Mouse (Mus musculus) embryonic facial prominence, embryonic 10.5 days (tissue): ENCODE results near the gene Kif16b. TPM values are rescaled to one million over a fixed set of nuclear protein-coding genes. Genes with fewer than 3 reads are reported as not detected.

Experiments
- DNase-seq: peaks from one replicate; pipeline ENCODE4 v3.0.0-alpha.2; 2017; ENCODE audit warnings: low spot score
- H3K27ac ChIP-seq: fragments of 300-500 bp; sonication (generic); replicated peaks from 2 replicates; pipeline ENCODE4 v1.5.1; 2016; ENCODE audit warnings: mild to moderate bottlenecking
- H3K27me3 ChIP-seq: fragments of 300-500 bp; sonication (generic); replicated peaks from 2 replicates; pipeline ENCODE4 v1.6.1; 2016; ENCODE audit warnings: low read depth, mild to moderate bottlenecking; ENCODE audit not compliant: poor library complexity, severe bottlenecking
- H3K36me3 ChIP-seq: fragments of 300-500 bp; sonication (generic); replicated peaks from 2 replicates; pipeline ENCODE4 v1.6.1; 2016; ENCODE audit warnings: mild to moderate bottlenecking, moderate library complexity
- H3K4me1 ChIP-seq: fragments of 300-500 bp; sonication (generic); 2 replicates; pipeline ENCODE4 v1.6.1; 2016
- H3K4me3 ChIP-seq: fragments of 300-500 bp; sonication (generic); 2 replicates; pipeline ENCODE4 v1.5.1; 2016; ENCODE audit warnings: mild to moderate bottlenecking, moderate library complexity
- H3K9me3 ChIP-seq: fragments of 300-500 bp; sonication (generic); 2 replicates; pipeline ENCODE4 v1.6.1; 2016; ENCODE audit warnings: mild to moderate bottlenecking
- WGBS: fragments of 180-500 bp; shearing (Covaris S2); methylation state at CpG from one replicate; pipeline ENCODE4 v1.1.7; 2016; 5-methylcytosine and 5-hydroxymethylcytosine counted together
- polyA plus RNA-seq: library from polyadenylated mRNA; unstranded; fragments of >200 nt; fragmentation: Nextera tagmentation; extraction: Ambion mirVana; gene quantifications from 2 replicates; pipeline ENCODE4 v1.2.1, GENCODE M21; 2016

Kif16b gene
- polyA plus RNA-seq, 1 experiment from 2014 or later: 8.9 TPM

GRCm38 (mm10) chr2:142891283-142891682 is 10.0 kb downstream of the Kif16b start:
- Histone ChIP-seq H3K9me3 (no peaks in the 10 kb centered on the region), H3K4me1 (peaks cover 11% of the 10 kb centered on the region), H3K27me3 (no peaks in the 10 kb centered on the region), H3K36me3 (no peaks in the 10 kb centered on the region), H3K4me3 (no peak overlapping the region), H3K27ac (no peak overlapping the region)
- WGBS: 80% methylated on average over 2 of the region's 2 CpGs
- DNase-seq: no peak

- Histone ChIP-seq H3K27me3 (no peaks in the 10 kb centered on the region), H3K9me3 (no peaks in the 10 kb centered on the region)
- no peak for DNase-seq
Observed at GRCm38 (mm10) chr2:142884456-142884855, 16.9 kb downstream of the Kif16b start.

DNA sequence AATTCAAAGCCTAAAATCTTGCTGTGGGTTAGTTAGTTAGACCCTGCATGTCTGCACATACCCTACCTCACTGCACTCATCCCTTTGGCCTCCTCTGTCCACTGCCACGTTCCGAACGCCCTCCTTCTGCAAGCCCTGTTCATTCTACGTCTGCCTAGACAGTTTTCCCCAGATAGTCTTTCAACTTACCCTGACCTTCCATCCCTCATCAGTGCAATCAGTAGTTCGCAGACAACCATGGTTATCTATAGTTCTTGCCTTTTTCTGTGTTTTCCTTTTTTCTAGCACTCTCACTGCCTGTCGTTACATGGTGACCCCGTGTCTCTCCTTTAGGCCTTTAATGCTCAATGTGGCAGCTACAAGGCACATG is 17.7 kb downstream of the Kif16b start:
- no peaks in the 10 kb centered on the region for H3K27me3 ChIP-seq
- no peak overlapping the region for H3K27ac ChIP-seq
- H3K4me1 ChIP-seq: peaks cover 43% of the 10 kb centered on the region
- no peak overlapping the region for H3K4me3 ChIP-seq
- no peaks in the 10 kb centered on the region for H3K9me3 ChIP-seq
- DNase-seq: no peak
- no peaks in the 10 kb centered on the region for H3K36me3 ChIP-seq
- WGBS: 83% methylated on average over 7 of the region's 7 CpGs

More at GRCm38 (mm10) chr2:142884456-142884855, 16.9 kb downstream of the Kif16b start:
- peaks cover 39% of the 10 kb centered on the region for H3K4me1 ChIP-seq
- H3K4me3 ChIP-seq: no peak overlapping the region
- H3K36me3 ChIP-seq: no peaks in the 10 kb centered on the region
- H3K27ac ChIP-seq: no peak overlapping the region
- WGBS: 92% methylated on average over 4 of the region's 4 CpGs

- peak overlapping the region; percentile 59 for H3K27ac ChIP-seq
Observed at GRCm38 (mm10) chr2:142882871-142883624, 18.3 kb downstream of the Kif16b start.

GRCm38 (mm10) chr2:142882466-142882865 is 18.9 kb downstream of the Kif16b start:
- WGBS: 23% methylated on average over 2 of the region's 2 CpGs
- Histone ChIP-seq H3K4me1 (peaks cover 43% of the 10 kb centered on the region), H3K27ac (peak overlapping the region; percentile 59), H3K36me3 (no peaks in the 10 kb centered on the region), H3K4me3 (no peak overlapping the region), H3K27me3 (no peaks in the 10 kb centered on the region), H3K9me3 (no peaks in the 10 kb centered on the region)
- DNase-seq: peak; percentile 31

More at GRCm38 (mm10) chr2:142882871-142883624, 18.3 kb downstream of the Kif16b start:
- no peak overlapping the region for H3K4me3 ChIP-seq
- H3K9me3 ChIP-seq: no peaks in the 10 kb centered on the region
- H3K36me3 ChIP-seq: no peaks in the 10 kb centered on the region
- H3K27me3 ChIP-seq: no peaks in the 10 kb centered on the region
- WGBS: 47% methylated on average over 7 of the region's 7 CpGs
- peaks cover 43% of the 10 kb centered on the region for H3K4me1 ChIP-seq
- no peak for DNase-seq

DNA sequence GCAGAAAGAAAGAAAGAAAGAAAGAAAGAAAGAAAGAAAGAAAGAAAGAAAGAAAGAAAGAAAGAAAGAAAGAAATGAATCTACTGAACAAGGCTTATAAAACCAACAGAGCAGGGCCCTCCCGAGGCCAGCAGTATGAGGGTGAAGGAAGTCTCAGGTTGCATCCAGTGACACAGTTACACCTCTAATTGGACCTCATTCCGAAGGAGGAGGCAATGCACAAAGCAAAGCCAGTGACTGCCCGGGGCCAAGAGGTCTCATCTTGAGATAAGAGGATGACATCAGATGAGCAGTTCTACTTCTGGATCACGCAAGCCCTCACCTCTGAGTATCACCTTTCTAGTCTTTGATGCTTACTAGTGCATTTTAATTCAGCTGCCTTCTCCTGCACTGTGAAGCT is 20.2 kb downstream of the Kif16b start:
- Histone ChIP-seq H3K36me3 (no peaks in the 10 kb centered on the region), H3K27me3 (no peaks in the 10 kb centered on the region), H3K4me3 (no peak overlapping the region), H3K9me3 (no peaks in the 10 kb centered on the region), H3K27ac (no peak overlapping the region), H3K4me1 (peaks cover 43% of the 10 kb centered on the region)
- WGBS: 22% methylated on average over 4 of the region's 4 CpGs
- peak; percentile 29 for DNase-seq

- Histone ChIP-seq H3K36me3 (no peaks in the 10 kb centered on the region), H3K9me3 (no peaks in the 10 kb centered on the region), H3K27me3 (no peaks in the 10 kb centered on the region), H3K27ac (no peak overlapping the region; the same call in 1 of the 2 replicates), H3K4me3 (no peak overlapping the region), H3K4me1 (peaks cover 46% of the 10 kb centered on the region)
- no peak for DNase-seq
- WGBS: 52% methylated on average over 8 of the region's 8 CpGs
Observed at GRCm38 (mm10) chr2:142879257-142879818, 22.0 kb downstream of the Kif16b start.

GRCm38 (mm10) chr2:142876636-142877035 is 24.7 kb downstream of the Kif16b start:
- H3K27ac ChIP-seq: no peak overlapping the region
- no peaks in the 10 kb centered on the region for H3K27me3 ChIP-seq
- H3K4me1 ChIP-seq: peaks cover 27% of the 10 kb centered on the region
- H3K9me3 ChIP-seq: no peaks in the 10 kb centered on the region
- 75% methylated on average over 2 of the region's 2 CpGs for WGBS
- H3K4me3 ChIP-seq: no peak overlapping the region
- DNase-seq: no peak
- H3K36me3 ChIP-seq: no peaks in the 10 kb centered on the region

- H3K36me3 ChIP-seq: no peaks in the 10 kb centered on the region
- WGBS: 67% methylated on average over 4 of the region's 4 CpGs
- H3K4me3 ChIP-seq: no peak overlapping the region
- H3K4me1 ChIP-seq: peaks cover 20% of the 10 kb centered on the region
- no peaks in the 10 kb centered on the region for H3K27me3 ChIP-seq
- DNase-seq: no peak
- no peak overlapping the region for H3K27ac ChIP-seq
- H3K9me3 ChIP-seq: no peaks in the 10 kb centered on the region
Observed at GRCm38 (mm10) chr2:142875936-142876335, 25.4 kb downstream of the Kif16b start.

- Histone ChIP-seq H3K9me3 (no peaks in the 10 kb centered on the region), H3K4me1 (peaks cover 8% of the 10 kb centered on the region), H3K27ac (no peak overlapping the region), H3K4me3 (no peak overlapping the region), H3K36me3 (no peaks in the 10 kb centered on the region), H3K27me3 (no peaks in the 10 kb centered on the region)
- 83% methylated on average over 2 of the region's 2 CpGs for whole genome bisulfite sequencing
- no peak for DNase-seq
Observed at GRCm38 (mm10) chr2:142874562-142874961, 26.8 kb downstream of the Kif16b start.

DNA sequence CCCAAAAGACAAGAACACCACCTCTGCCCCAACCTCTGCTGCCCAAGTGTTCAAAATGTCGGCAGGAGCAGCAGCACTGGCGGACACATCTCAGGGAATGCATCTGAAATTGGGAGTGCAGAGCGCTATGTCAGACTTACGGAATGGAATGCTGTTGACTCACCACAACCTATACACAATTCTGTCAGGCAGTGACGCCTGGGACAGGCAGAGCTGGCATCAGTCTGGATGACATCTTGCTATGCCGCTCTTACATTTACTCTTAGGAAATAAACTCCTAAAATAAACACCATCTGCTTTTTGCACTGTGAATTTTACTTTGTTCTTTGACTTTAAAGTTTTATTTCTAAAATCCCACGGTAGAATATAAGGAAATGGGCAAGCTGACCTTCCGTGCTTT is 31.3 kb downstream of the Kif16b start:
- DNase-seq: no peak
- Histone ChIP-seq H3K36me3 (no peaks in the 10 kb centered on the region), H3K27ac (no peak overlapping the region), H3K27me3 (no peaks in the 10 kb centered on the region), H3K4me1 (0 out of 2 replicates have a peak, but pooled peaks cover 3% of the 10 kb centered on the region), H3K4me3 (no peak overlapping the region), H3K9me3 (no peaks in the 10 kb centered on the region)
- 93% methylated on average over 8 of the region's 8 CpGs for WGBS

- DNase-seq: no peak
- Histone ChIP-seq H3K36me3 (no peaks in the 10 kb centered on the region), H3K4me3 (no peak overlapping the region), H3K27me3 (no peaks in the 10 kb centered on the region), H3K4me1 (no peaks in the 10 kb centered on the region), H3K27ac (no peak overlapping the region), H3K9me3 (no peaks in the 10 kb centered on the region)
- WGBS: 90% methylated on average over 2 of the region's 2 CpGs
Observed at GRCm38 (mm10) chr2:142867481-142867880, 33.9 kb downstream of the Kif16b start.

- H3K27ac ChIP-seq: no peak overlapping the region
- H3K27me3 ChIP-seq: no peaks in the 10 kb centered on the region
- H3K9me3 ChIP-seq: no peaks in the 10 kb centered on the region
- H3K36me3 ChIP-seq: no peaks in the 10 kb centered on the region
- H3K4me1 ChIP-seq: no peaks in the 10 kb centered on the region
- no peak overlapping the region for H3K4me3 ChIP-seq
- DNase-seq: no peak
- WGBS: 84% methylated on average over 6 of the region's 6 CpGs
Observed at GRCm38 (mm10) chr2:142860994-142861393, 40.3 kb downstream of the Kif16b start.
